Mouse (Mus musculus) heart, adult 2 months (tissue): ENCODE measurements around the gene Slc17a5. TPM values are rescaled to one million over a fixed set of nuclear protein-coding genes. Genes with fewer than 3 reads are reported as not detected.
"Not testable (repeated sequence)": the region's sequence is repeated elsewhere in the genome, so short reads cannot be mapped to it uniquely, and the experiment has no call there.

Source experiments
- DNase-seq, 2 experiments: peaks; one replicate each; pipeline ENCODE4 v3.0.0; 2021
- H3K27ac ChIP-seq: fragments of 200-600 bp; 2 replicates; pipeline ENCODE4 v1.8.1; 2022
- H3K27me3 ChIP-seq: fragments of 200-500 bp; 2 replicates; pipeline ENCODE4 v1.6.1; 2012; ENCODE audit warnings: mild to moderate bottlenecking, low read length, inconsistent platforms, mixed read lengths; ENCODE audit not compliant: control insufficient read depth, insufficient read depth
- H3K36me3 ChIP-seq: fragments of 200-500 bp; 2 replicates; pipeline ENCODE4 v1.6.1; 2012; ENCODE audit warnings: low read length, inconsistent platforms; ENCODE audit not compliant: control insufficient read depth, insufficient read depth
- H3K4me1 ChIP-seq: fragments of 200-500 bp; 2 replicates; pipeline ENCODE4 v1.6.1; 2011; ENCODE audit warnings: low read length; ENCODE audit not compliant: control insufficient read depth, insufficient read depth
- H3K4me3 ChIP-seq: fragments of 200-600 bp; 2 replicates; pipeline ENCODE4 v1.8.1; 2022
- H3K79me2 ChIP-seq: fragments of 200-500 bp; replicated peaks from 2 replicates; pipeline ENCODE4 v1.6.1; 2012; ENCODE audit warnings: mild to moderate bottlenecking, inconsistent platforms, low read length, moderate library complexity, mixed read lengths; ENCODE audit not compliant: control insufficient read depth, insufficient read depth
- H3K9ac ChIP-seq: fragments of 200-500 bp; 2 replicates; pipeline ENCODE4 v1.6.1; 2012; ENCODE audit warnings: low read depth, mild to moderate bottlenecking, control low read depth, inconsistent platforms, low read length, mixed read lengths
- CTCF ChIP-seq: fragments of 200-600 bp; IDR thresholded peaks from 2 replicates; pipeline ENCODE4 v1.8.1; 2022; ENCODE audit warnings: antibody characterized with exemption, mild to moderate bottlenecking, moderate library complexity
- EP300 ChIP-seq: fragments of 200-500 bp; IDR thresholded peaks from 2 replicates; pipeline ENCODE4 v1.6.1; 2011; ENCODE audit warnings: low read depth, low read length, control low read depth; ENCODE audit not compliant: insufficient read depth
- POLR2A ChIP-seq: fragments of 200-500 bp; IDR thresholded peaks from 2 replicates; pipeline ENCODE4 v1.6.1; 2011; ENCODE audit warnings: mild to moderate bottlenecking, low read depth, low read length, control low read depth; ENCODE audit not compliant: insufficient read depth
- WGBS: fragments of 180-500 bp; shearing (Covaris S2); methylation state at CpG from one replicate; pipeline ENCODE4 v1.1.7; 2018; 5-methylcytosine and 5-hydroxymethylcytosine counted together
- intact Hi-C: fragments of 180-260 bp; cut with DNase I; formaldehyde crosslinking; loops from one replicate; pipeline ENCODE4 v1.15.1; 2025
- polyA plus RNA-seq: library from polyadenylated mRNA; depleted of rRNA; stranded (reverse); fragments of >200 nt; gene quantifications from 2 replicates; pipeline ENCODE4 v1.2.3, GENCODE M21; 2012; rRNA removed
- total RNA-seq, 2 experiments: library from RNA; stranded (reverse); gene quantifications; 2 replicates each; pipeline ENCODE4 v1.2.3; 2021

The Slc17a5 gene
- total and polyA plus RNA-seq, 3 experiments, result 3.8 to 5.1 (median 4.9) TPM

- Histone ChIP-seq H3K27me3 (peaks cover 2% of the 10 kb centered on the region; the same call in 1 of the 2 replicates), H3K27ac (no peak overlapping the region), H3K4me3 (no peak overlapping the region), H3K4me1 (no peaks in the 10 kb centered on the region), H3K36me3 (no peaks in the 10 kb centered on the region), H3K79me2 (no peaks in the 10 kb centered on the region), H3K9ac (no peak overlapping the region)
- intact Hi-C loops, result no loop called here
- TF ChIP-seq CTCF, result no peak
- TF ChIP-seq EP300, result no peak
- no peak for TF ChIP-seq POLR2A
- WGBS, result 74% methylated on average over 7 of the region's 7 CpGs
- no peak for DNase-seq
Measured at GRCm38 (mm10) chr9:78493171-78493570, 94.7 kb downstream of the Slc17a5 start.

DNA sequence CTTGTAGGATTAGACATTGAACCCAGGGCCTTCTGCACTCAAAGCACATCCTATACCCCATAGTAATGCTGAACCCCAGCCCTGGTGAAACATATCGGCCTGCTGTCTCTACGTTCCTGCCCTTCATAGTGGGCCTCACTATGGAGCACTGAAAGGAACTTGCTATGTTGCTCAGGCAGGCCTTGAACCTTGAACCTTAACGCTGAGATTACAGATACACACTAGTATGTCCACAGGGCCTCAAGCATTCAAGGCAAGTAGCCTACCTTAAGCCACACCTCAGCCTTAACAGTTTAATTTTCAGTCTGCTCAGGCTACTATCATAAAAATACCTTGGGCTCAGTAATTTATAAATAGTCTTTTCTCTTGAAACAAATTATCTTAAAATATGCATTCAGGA is 95.6 kb downstream of the Slc17a5 start:
- TF ChIP-seq CTCF (no peak), EP300 (no peak), POLR2A (no peak)
- no peaks in the 10 kb centered on the region for H3K36me3 ChIP-seq
- DNase-seq, result no peak
- H3K9ac ChIP-seq, result no peak overlapping the region
- H3K79me2 ChIP-seq, result no peaks in the 10 kb centered on the region
- H3K4me3 ChIP-seq, result no peak overlapping the region
- WGBS, result 82% methylated on average over 3 of the region's 3 CpGs
- H3K27me3 ChIP-seq, result peaks cover 2% of the 10 kb centered on the region; the same call in 1 of the 2 replicates
- H3K27ac ChIP-seq, result no peak overlapping the region
- H3K4me1 ChIP-seq, result no peaks in the 10 kb centered on the region
- intact Hi-C loops, result no loop called here

DNA sequence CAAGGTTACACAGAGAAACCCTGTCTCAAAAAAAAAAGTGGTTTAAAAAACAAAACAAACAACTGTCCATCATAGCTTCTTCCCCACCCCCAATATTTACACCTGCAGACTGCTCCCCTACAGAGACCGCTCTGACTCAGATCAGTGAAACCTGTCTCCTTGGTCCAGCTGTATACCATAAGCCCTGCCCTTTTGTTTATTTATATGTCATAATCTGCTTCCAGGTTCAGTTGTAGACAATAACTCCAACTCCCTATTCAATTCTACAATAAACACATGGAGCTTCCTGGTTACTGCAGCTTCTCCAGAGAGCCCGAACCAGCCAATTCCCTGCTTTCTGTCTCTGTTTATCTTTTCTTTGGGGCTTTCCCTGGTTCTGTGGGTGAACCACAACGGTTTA is 96.7 kb downstream of the Slc17a5 start:
- Histone ChIP-seq H3K4me3 (no peak overlapping the region), H3K4me1 (no peaks in the 10 kb centered on the region), H3K79me2 (no peaks in the 10 kb centered on the region), H3K9ac (no peak overlapping the region), H3K27ac (no peak overlapping the region), H3K36me3 (no peaks in the 10 kb centered on the region), H3K27me3 (peaks cover 2% of the 10 kb centered on the region; the same call in 1 of the 2 replicates)
- intact Hi-C loops, result no loop called here
- no peak for TF ChIP-seq CTCF
- TF ChIP-seq POLR2A, result no peak
- no peak for TF ChIP-seq EP300
- 73% methylated on average over 3 of the region's 3 CpGs for WGBS
- no peak for DNase-seq

DNA sequence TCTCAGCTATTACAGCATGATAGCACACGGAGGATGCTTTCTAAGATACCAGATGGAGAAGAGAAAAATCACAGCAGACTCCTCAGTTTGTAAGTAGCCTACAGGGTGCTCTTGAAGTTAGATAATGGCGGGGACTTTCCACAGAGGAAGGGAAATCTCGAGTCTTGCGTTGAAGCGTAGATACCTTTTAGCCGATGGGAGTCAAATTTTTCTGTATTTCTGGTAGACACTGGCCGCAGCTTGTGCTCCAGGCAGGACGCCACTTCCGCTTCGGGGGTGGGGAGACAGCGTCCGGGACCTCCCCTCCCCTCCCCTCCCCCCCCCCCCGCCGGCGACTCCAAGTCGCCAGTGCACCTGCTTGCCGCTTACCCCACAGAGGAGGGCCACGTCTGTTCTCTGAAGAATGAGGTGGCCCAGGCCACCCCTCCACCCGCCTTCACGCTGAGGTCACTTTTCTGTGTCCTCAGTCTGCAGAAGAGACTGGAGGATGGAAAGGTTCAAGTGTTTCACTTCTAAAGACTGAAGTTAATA is 98.9 kb downstream of the Slc17a5 start, which contains the start of gene Eef1a1:
TSS of gene Eef1a1 (minus strand) at position 262 of the 531 bp plus-strand sequence.
- Histone ChIP-seq H3K27ac (peak within 1 kb of the TSS; percentile 72), H3K9ac (peak within 1 kb of the TSS; percentile 78), H3K79me2 (no peaks in the 10 kb centered on the region), H3K4me1 (no peaks in the 10 kb centered on the region), H3K27me3 (peaks cover 2% of the 10 kb centered on the region; the same call in 1 of the 2 replicates), H3K36me3 (no peaks in the 10 kb centered on the region), H3K4me3 (peak within 1 kb of the TSS; percentile 59)
- TF ChIP-seq POLR2A, result peak; percentile 66
- no peak for TF ChIP-seq EP300
- TF ChIP-seq CTCF, result no peak
- WGBS, result 1% methylated on average over 16 of the region's 20 CpGs
- intact Hi-C loops, result no loop called here
- peak; percentile 73 to 78 for DNase-seq

DNA sequence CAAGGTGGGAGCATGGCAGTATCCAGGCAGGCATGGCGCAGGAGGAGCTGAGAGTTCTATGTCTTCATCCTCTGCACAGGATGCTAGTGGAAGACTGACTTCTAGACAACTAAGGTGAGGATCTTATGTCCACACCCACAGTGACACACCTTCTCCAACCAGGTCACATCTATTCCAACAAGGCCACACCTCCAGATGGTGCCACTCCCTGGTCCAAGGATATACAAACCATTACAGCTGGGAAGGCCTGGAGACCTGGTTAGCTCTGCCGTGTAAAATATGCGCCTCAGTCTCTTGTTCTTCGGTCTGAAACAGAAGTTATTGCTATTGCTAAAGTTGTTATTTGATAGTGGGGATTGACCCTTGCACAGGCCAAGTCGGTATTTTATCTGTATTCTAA is 99.8 kb downstream of the Slc17a5 start:
- DNase-seq, H3K79me2 ChIP-seq, H3K36me3 ChIP-seq, intact Hi-C loops, H3K27me3 ChIP-seq, H3K4me3 ChIP-seq, H3K4me1 ChIP-seq, H3K27ac ChIP-seq, H3K9ac ChIP-seq: not testable (repeated sequence)
- 96% methylated on average over 5 of the region's 5 CpGs for WGBS

Other genes with a start within 250 kb of the Slc17a5 start
- under 1 TPM; 0.50 to 0.84 TPM for gene Gsta2, start 232.3 kb downstream of the Slc17a5 start, total RNA-seq
- 0.25 TPM in 1 of 2 replicates, not detected in the other for gene Gsta2, start 232.3 kb downstream of the Slc17a5 start, polyA plus RNA-seq
- gene Dppa5a, start 219.9 kb downstream of the Slc17a5 start, total RNA-seq, result not detected
- gene Dppa5a, start 219.9 kb downstream of the Slc17a5 start, polyA plus RNA-seq, result not detected in 2 replicates
- gene Ooep, start 209.3 kb downstream of the Slc17a5 start, total RNA-seq, result not detected
- gene Ooep, start 209.3 kb downstream of the Slc17a5 start, polyA plus RNA-seq, result not detected in 2 replicates
- gene Ddx43, start 192.3 kb downstream of the Slc17a5 start, total RNA-seq, result not detected
- gene Ddx43, start 192.3 kb downstream of the Slc17a5 start, polyA plus RNA-seq, result not detected in 2 replicates
- under 1 TPM; 0.43 to 0.55 TPM for gene Cgas, start 144.8 kb downstream of the Slc17a5 start, total RNA-seq
- 0.20 and 0.32 TPM in 2 replicates for gene Cgas, start 144.8 kb downstream of the Slc17a5 start, polyA plus RNA-seq
- gene Mto1, start 139.8 kb downstream of the Slc17a5 start, total RNA-seq, result 10 to 100 TPM; 22.5 to 27.6 TPM
- gene Mto1, start 139.8 kb downstream of the Slc17a5 start, polyA plus RNA-seq, result 15.8 and 24.9 TPM in 2 replicates
- gene Gm17324, start 139.3 kb downstream of the Slc17a5 start, total RNA-seq, result not detected
- gene Gm17324, start 139.3 kb downstream of the Slc17a5 start, polyA plus RNA-seq, result not detected in 2 replicates
- gene Eef1a1, start 98.9 kb downstream of the Slc17a5 start, total RNA-seq, result 1,000 to 10,000 TPM in 1 of 2 experiments, 100 to 1,000 TPM in 1; 970 to 1,045 TPM
- gene Eef1a1, start 98.9 kb downstream of the Slc17a5 start, polyA plus RNA-seq, result 901 and 1,346 TPM in 2 replicates
- gene Cd109, start 27.5 kb upstream of the Slc17a5 start, total RNA-seq, result under 1 TPM; 0.77 to 0.89 TPM
- 0.88 and 1.3 TPM in 2 replicates for gene Cd109, start 27.5 kb upstream of the Slc17a5 start, polyA plus RNA-seq